Mouse (Mus musculus) CD4-positive, CD25-positive, alpha-beta regulatory T cell, adult 4 months (primary cell): ENCODE data around the gene Sgsm2. TPM values are rescaled to one million over a fixed set of nuclear protein-coding genes. Genes with fewer than 3 reads are reported as not detected.
"Not testable (repeated sequence)": the region's sequence is repeated elsewhere in the genome, so short reads cannot be mapped to it uniquely, and the experiment has no call there.

ENCODE experiments used
- ATAC-seq: one replicate; pipeline ENCODE4 v1.8.0; 2017
- polyA plus RNA-seq, 2 experiments: library from polyadenylated mRNA; unstranded; fragments of 100-300 nt; shearing (Covaris generic); gene quantifications; one replicate each; pipeline ENCODE4 v1.2.1; 2017

The Sgsm2 gene
- polyA plus RNA-seq, 2 experiments from 2014 or later: 2.8 to 3.3 TPM

DNA sequence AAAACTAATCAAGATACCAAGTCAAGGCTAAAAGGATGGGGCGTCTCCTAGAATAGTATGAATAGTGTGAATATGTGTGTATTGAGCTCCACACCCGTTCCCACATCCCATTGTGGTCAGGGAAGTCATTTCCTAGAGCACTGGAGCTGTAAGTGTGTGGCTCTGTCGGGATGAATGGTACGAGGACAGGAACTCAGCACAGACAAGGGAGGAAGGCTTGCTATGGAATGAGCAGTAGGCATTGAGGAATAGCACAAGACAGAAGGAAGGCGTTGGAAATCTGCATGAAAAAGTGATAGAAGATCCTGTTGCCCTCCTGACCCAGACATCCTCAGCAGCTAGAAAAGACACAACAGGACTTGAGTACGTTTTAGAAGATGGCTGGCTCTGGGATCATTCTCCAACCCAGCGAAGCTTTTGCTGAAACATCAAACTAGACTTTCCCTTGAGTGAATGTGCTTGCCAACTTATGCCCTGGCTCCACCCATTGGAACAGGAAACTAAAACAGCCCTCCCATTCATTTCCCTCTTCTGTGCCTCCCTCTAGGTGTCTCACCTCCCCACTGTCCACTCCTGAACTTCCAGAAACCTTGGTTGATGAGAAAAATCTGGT, 69.0 kb downstream of the Sgsm2 start:
- no peak for ATAC-seq

DNA sequence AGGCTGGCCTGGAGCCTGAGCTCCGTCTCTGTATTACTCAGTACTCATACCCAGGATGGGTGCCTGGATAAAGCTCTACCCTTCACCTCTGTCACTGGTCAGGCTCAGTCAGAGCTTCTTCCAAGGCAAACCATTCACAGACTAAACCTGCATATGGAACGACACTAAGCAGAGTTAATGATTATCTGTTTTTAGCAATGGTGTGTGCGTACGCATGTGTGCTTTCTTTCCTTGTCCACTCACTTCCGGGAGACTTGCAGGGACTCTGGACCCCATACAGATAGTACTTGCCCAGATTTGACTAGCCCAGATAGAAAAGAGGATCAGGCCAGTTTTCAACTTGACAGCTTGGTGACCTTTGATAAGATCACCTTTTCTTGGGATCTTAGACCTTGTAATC, 70.2 kb downstream of the Sgsm2 start:
- no peak for ATAC-seq

DNA sequence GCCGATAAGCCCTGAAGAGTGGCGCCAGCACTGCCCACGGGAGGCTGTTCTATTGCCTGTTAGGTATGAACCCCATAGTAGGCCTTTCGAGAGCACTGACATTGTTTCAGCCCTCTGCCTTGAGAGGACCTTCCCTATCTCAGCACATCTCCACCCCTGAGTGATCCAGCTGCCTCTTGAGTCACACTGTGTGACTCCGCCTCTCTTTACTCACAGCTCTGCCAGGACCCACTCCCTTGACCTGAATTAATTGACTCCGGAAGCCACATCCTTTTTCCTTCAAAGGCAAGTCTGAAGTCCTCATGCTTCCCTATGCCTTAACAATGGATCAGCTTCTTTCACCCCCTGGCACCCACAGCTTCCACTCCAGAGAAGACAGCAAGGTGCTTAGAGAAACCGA, 70.7 kb downstream of the Sgsm2 start:
- no peak for ATAC-seq

DNA sequence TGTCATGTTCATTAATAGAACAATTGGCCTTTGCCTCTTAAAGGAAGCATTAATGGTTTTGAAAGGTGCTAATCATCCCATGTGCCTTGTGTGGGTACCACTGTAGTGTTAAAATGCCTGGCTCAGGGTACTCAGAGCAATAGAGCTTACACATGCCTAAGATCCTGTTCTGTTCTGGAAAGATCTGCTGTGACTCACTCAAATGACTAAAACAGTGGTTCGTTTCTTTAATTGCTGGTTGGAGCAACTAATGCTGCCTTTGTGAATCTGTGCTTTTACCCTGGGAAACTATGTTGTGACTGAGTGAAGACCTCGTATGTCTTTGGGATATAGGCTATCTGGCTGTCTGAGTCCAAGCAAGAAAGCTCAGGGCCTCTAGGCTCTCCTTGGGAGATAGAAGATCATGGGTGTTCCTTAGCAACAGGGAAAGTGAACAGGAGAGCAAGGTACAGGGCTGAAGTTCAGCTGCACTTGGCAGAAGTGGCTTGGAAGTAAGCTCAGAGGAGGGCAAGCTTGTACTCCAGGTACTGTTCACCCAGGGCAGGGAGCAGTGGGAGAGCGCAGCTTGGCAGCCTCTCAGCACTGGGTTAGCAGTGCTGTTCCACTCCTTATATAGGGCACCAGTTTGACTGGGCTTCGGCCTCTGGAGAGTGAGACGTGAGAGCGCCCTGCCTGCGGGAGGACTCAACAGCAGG, 74.0 kb downstream of the Sgsm2 start:
- no peak for ATAC-seq

DNA sequence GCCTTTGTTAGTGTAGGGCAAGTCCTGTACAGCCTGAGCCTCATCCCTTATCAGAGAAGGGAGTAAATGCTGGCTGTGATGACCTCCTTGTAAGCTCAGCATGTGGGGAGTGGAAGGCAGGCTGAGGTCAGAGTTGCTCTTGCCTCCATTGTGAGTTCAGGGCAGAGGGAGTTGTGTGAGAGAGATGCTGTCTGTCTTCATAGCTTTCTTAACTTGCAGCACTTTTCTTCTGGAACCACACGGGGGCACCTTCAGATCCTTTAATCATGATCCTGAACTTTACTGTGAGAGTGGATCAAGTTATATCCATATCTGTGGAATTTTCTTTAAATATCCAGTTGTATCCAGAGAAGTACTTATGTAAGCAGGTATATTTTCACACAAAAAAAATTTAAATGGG, 75.4 kb downstream of the Sgsm2 start:
- no peak for ATAC-seq

DNA sequence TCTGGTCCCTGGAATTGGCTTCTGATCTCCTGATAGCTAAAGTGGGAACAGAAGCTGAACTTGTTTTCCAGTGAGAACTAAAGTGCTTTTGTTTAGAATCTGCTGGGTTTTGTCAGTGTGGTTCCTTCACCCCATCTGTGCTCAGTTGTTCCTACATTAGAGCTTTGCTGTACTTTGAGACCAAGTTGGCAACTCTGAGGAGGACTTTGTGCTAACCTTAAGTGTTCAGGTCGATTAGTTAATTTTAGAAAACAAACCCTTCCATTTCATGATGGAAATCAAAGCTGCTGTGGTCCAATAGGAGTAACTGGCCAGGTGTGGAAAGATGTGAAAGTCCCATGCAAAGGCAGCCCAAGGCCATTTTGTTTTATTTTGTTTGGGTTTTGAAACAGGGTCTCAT, 75.9 kb downstream of the Sgsm2 start:
- no peak for ATAC-seq

DNA sequence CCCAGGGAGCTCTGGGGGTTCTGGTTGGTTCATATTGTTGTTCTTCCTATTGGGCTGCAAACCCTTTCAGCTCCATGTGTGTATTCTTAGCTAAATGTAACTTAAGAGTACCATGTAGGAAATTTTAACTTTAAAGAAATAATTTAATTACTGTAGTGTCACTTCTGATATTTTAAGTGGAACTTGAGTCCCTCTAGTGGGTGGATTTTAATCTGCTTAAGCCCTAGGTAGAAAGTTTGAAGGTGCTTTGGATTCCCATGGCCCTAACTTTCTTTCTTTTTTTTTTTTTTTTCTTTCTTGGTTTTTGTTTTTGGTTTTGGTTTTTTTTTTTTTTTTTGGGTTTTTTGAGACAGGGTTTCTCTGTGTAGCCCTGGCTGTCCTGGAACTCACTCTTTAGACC, 81.1 kb downstream of the Sgsm2 start:
- ATAC-seq: no peak

DNA sequence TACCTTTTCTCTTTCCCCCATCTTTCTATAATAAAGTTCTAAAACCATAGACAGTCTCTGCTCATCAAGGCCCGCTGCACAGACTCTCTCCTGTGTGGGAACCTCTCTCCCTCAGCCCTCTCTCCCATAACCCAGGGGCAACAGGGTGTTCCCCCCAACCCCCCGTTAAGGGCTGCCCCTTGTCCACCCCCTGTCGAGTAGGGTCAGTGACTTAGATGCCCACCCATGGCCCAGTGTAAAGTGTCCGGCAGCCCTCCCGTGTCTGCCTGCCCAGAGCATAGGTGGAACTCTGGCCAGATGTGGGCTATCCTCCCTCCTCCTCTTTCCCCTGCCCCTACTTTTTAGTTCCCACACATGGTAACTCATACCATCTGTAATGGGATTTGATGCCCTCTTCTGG, 85.3 kb downstream of the Sgsm2 start:
- ATAC-seq: no peak

DNA sequence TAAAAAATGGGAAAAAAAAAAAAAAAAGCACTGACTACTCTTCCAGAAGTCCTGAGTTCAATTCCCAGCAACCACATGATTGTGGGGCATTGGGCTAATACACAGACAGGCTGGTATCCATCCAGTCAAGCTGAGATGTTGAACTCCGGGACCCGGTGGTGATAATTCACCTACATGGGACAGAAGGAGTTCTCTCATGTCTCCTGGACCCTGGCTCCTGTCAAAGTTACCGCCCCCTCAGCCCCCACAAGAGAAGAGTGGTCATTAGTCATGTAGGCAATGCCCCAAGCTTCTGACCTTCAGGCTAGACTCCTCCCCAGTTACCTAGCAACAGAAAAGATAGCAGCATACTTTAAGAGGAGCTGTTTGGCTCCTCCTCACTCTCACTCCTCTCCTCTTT, 85.8 kb downstream of the Sgsm2 start:
- not testable (repeated sequence) for ATAC-seq

DNA sequence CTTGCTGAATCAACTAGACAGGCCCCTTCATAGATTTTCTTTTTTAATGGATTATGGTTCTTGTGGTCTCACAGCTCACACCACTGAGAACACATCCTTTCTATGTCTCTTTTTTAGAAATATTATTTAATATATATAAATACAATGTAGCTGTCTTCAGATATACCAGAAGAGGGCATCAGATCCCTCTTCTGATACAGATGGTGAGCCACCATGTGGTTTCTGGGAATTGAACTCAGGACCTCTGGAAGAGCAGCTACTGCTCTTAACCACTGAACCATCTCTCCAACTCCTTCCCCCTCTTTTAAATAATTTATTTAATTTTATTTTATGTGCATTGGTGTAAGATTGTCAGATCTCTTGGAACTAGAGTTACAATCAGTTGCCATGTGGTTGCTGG, 86.7 kb downstream of the Sgsm2 start:
- no peak for ATAC-seq

DNA sequence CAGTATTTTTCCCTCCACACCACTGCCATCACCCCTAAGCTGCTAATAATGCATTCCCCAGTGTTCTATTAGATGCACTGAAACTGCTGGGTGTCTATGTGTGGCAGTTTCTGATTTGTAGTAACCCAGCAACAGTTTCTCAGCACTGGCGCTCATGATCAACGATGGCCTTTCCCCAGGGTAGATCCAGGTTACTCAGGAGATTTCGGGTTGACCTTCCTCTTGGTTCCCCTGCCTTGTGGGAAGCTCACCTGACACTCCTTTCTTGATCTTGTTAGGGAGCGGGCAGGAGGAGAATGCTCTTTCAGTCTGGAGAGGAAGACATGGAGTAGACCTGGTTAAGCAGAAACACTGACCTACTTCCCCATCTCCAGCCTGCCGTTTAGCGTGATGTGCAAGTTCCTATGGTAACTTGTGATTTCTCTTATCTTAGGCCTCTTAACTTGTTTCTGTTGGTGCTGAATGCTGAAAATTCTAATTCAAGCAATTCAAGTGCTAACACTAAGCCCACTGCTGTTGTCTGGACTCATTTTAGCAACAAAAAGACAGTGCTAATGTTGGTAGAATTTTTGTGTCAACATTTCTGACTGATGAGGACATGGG, 88.5 kb downstream of the Sgsm2 start:
- ATAC-seq: no peak

DNA sequence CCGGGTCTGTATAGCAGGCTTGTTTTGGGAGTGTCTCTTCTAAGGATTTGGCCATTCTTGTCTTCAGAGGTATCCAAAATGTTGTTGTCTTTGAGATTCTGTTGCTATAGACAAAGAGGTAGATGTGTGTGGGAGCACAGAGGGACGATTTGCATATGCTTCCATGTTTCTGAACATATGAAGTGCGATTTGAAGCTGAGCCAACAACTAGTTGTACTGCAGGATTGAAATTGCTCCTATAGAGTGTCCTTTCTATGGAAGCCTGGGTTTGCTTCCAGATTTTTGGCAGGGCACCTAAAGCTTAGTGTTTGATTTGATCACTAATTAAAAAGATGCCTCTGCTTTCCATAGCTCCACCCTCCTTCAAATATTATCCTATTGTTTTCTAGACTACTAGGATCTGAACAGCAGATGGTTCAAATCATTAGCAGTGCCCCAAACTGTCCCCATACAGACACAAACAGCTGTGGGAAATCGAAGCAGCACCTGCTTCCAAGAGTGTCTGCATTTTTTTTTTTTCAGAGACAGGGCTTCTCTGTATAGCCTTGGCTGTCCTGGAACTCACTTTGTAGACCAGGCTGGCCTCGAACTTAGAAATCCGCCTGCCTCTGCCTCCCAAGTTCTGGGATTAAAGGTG, 89.5 kb downstream of the Sgsm2 start:
- ATAC-seq: no peak

DNA sequence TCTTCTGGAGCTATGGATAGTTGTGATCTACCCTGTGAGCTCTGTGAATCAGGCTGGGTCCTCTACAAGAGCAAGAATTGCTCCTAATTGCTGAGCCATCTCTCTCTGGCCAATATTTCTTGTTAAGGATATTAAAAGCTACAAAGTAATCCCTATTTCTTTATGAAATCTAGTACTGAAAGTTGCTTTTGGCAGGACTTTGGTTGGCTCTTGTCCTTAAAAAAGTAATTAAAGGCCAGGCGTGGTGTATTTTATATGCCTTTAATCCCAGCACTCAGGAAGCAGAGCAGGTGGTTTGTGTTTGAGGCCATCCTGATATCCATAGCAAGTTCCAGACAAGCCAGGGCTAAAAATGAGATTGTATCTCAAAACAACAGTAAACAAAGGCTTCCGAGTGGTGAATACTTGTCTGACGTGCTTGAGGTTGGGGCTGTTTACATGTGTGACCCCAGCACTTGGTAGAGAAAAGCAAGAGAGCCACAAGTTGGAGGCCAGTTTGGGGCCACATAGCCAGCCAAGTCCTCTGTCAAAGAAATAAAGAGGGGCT, 92.7 kb downstream of the Sgsm2 start:
- no peak for ATAC-seq

DNA sequence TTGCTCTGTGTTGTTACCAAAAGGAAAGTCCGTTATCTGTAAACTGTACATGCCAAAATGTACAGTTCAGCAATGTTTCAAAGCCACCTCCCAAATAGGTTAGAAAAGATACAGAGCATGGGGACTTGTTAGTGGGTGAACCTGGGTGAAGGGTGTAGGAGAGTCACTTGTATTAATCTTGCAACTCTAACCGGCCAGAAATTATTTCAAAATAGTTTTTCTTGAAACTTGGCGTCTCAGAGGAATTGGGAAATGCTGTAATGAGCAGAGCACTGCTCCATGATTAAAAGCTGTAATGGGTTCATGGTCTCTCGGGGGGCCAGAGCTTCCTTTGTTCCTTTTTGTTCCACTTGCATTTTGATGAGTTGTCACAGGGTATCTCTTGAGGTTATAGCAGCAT, 96.2 kb downstream of the Sgsm2 start:
- ATAC-seq: no peak

Other genes starting within 250 kb of the Sgsm2 start
- 10 to 100 TPM in 1 of 2 experiments, 1 to 10 TPM in 1; 7.8 to 12.2 TPM for gene Cluh, start 247.6 kb downstream of the Sgsm2 start, polyA plus RNA-seq
- gene Pafah1b1, start 172.4 kb downstream of the Sgsm2 start, polyA plus RNA-seq: 10 to 100 TPM; 63.6 to 82.3 TPM
- 10 to 100 TPM; 29.2 to 36.8 TPM for gene Mettl16, start 126.2 kb downstream of the Sgsm2 start, polyA plus RNA-seq
- gene Mnt, start 66.1 kb downstream of the Sgsm2 start, polyA plus RNA-seq: 1 to 10 TPM; 5.1 to 5.9 TPM
- gene Tsr1, start 1.0 kb upstream of the Sgsm2 start, polyA plus RNA-seq: 10 to 100 TPM; 38.5 to 53.0 TPM
- gene Smg6, start 28.8 kb upstream of the Sgsm2 start, polyA plus RNA-seq: 10 to 100 TPM; 16.5 to 21.8 TPM
- 1 to 10 TPM; 7.8 to 8.9 TPM for gene Srr, start 28.9 kb upstream of the Sgsm2 start, polyA plus RNA-seq